Mouse (Mus musculus) bone marrow, adult 2 months (tissue): Measurements from ENCODE around the gene 1700013G24Rik. TPM values are rescaled to one million over a fixed set of nuclear protein-coding genes. Genes with fewer than 3 reads are reported as not detected.

Source experiments
- H3K27ac ChIP-seq: fragments of 200-500 bp; 2 replicates; pipeline ENCODE4 v1.5.1; 2012; ENCODE audit warnings: low read depth, mild to moderate bottlenecking, control low read depth, inconsistent platforms, low read length; ENCODE audit not compliant: control insufficient read depth, poor library complexity, insufficient read depth
- H3K4me1 ChIP-seq: fragments of 200-500 bp; 2 replicates; pipeline ENCODE4 v1.6.1; 2011; ENCODE audit warnings: low read length; ENCODE audit not compliant: control insufficient read depth, insufficient read depth
- H3K4me3 ChIP-seq: fragments of 200-500 bp; replicated peaks from 2 replicates; pipeline ENCODE3; 2011; ENCODE audit warnings: mild to moderate bottlenecking, low read depth, low read length, control low read depth; ENCODE audit not compliant: control insufficient read depth
- CTCF ChIP-seq: fragments of 200-500 bp; IDR thresholded peaks from 2 replicates; pipeline ENCODE4 v1.5.1; 2011; ENCODE audit warnings: low read length, control low read depth; ENCODE audit not compliant: control insufficient read depth, insufficient read depth
- POLR2A ChIP-seq: fragments of 200-500 bp; IDR thresholded peaks from 2 replicates; pipeline ENCODE4 v1.6.1; 2011; ENCODE audit warnings: low read depth, mild to moderate bottlenecking, control low read depth, low read length, borderline replicate concordance; ENCODE audit not compliant: control insufficient read depth
- WGBS: fragments of 180-500 bp; shearing (Covaris S2); methylation state at CpG from one replicate; pipeline ENCODE4 v1.1.7; 2018; 5-methylcytosine and 5-hydroxymethylcytosine counted together
- polyA plus RNA-seq: library from polyadenylated mRNA; stranded (reverse); fragments of >200 nt; gene quantifications from 2 replicates; pipeline ENCODE4 v1.2.4, GENCODE M21; 2011; ENCODE audit warnings: low replicate concordance; ENCODE audit not compliant: missing spikeins, insufficient read depth, insufficient read length

1700013G24Rik gene
- polyA plus RNA-seq, 1 experiment = not detected

GRCm38 (mm10) chr4:137500149-137500548 is 47.1 kb downstream of the 1700013G24Rik start:
- H3K4me3 ChIP-seq = no peak overlapping the region
- H3K27ac ChIP-seq = no peak overlapping the region
- WGBS = 83% methylated on average over 12 of the region's 12 CpGs
- TF ChIP-seq CTCF (no peak), POLR2A (no peak)
- no peaks in the 10 kb centered on the region for H3K4me1 ChIP-seq

- Histone ChIP-seq H3K4me3 (no peak overlapping the region), H3K27ac (no peak overlapping the region), H3K4me1 (no peaks in the 10 kb centered on the region)
- TF ChIP-seq CTCF (no peak), POLR2A (no peak)
- 89% methylated on average over 5 of the region's 5 CpGs for WGBS
Observed at GRCm38 (mm10) chr4:137500953-137501352, 47.9 kb downstream of the 1700013G24Rik start.

- TF ChIP-seq CTCF = no peak
- no peak for TF ChIP-seq POLR2A
- H3K4me3 ChIP-seq = no peak overlapping the region
- no peaks in the 10 kb centered on the region for H3K4me1 ChIP-seq
- H3K27ac ChIP-seq = no peak overlapping the region
- WGBS = 82% methylated on average over 10 of the region's 10 CpGs
Observed at GRCm38 (mm10) chr4:137502183-137502582, 49.1 kb downstream of the 1700013G24Rik start.

GRCm38 (mm10) chr4:137502801-137503200 is 49.7 kb downstream of the 1700013G24Rik start:
- 84% methylated on average over 7 of the region's 7 CpGs for WGBS
- TF ChIP-seq POLR2A = no peak
- TF ChIP-seq CTCF = no peak
- Histone ChIP-seq H3K27ac (no peak overlapping the region), H3K4me3 (no peak overlapping the region), H3K4me1 (no peaks in the 10 kb centered on the region)

GRCm38 (mm10) chr4:137503509-137503971 is 50.5 kb downstream of the 1700013G24Rik start:
- Histone ChIP-seq H3K27ac (no peak overlapping the region), H3K4me3 (no peak overlapping the region), H3K4me1 (no peaks in the 10 kb centered on the region)
- WGBS = 62% methylated on average over 6 of the region's 6 CpGs
- TF ChIP-seq CTCF (no peak), POLR2A (no peak)

Other genes starting within 250 kb of the 1700013G24Rik start
- 0.38 and 1.8 TPM in 2 replicates for gene Wnt4, start 175.8 kb upstream of the 1700013G24Rik start, polyA plus RNA-seq
- 86.6 and 133 TPM in 2 replicates for gene Cdc42, start 95.6 kb upstream of the 1700013G24Rik start, polyA plus RNA-seq
- gene Cela3a, start 43.5 kb upstream of the 1700013G24Rik start, polyA plus RNA-seq = not detected in 2 replicates
- not detected in 2 replicates for gene Cela3b, start 22.7 kb upstream of the 1700013G24Rik start, polyA plus RNA-seq
- gene Hspg2, start 15.5 kb downstream of the 1700013G24Rik start, polyA plus RNA-seq = 4.3 and 5.4 TPM in 2 replicates
- gene Ldlrad2, start 121.3 kb downstream of the 1700013G24Rik start, polyA plus RNA-seq = not detected in 2 replicates
- gene Usp48, start 140.5 kb downstream of the 1700013G24Rik start, polyA plus RNA-seq = 108 and 168 TPM in 2 replicates
- 2.0 and 3.0 TPM in 2 replicates for gene Rap1gap, start 211.4 kb downstream of the 1700013G24Rik start, polyA plus RNA-seq